Mouse (Mus musculus) forebrain, embryonic 15.5 days (tissue): ENCODE measurements around the gene Dock7. TPM values are rescaled to one million over a fixed set of nuclear protein-coding genes. Genes with fewer than 3 reads are reported as not detected.

Experiments
- ATAC-seq: fragments of 200-750 bp; cut with Nextera tagmentation; replicated peaks from 2 replicates; pipeline ENCODE4 v1.8.0; 2017; ENCODE audit warnings: mild to moderate bottlenecking, moderate TSS enrichment, moderate library complexity
- H3K27ac ChIP-seq: fragments of 300-500 bp; sonication (generic); replicated peaks from 2 replicates; pipeline ENCODE4 v1.5.1; 2015; ENCODE audit warnings: mild to moderate bottlenecking, inconsistent platforms
- H3K27me3 ChIP-seq: fragments of 300-500 bp; sonication (generic); 2 replicates; pipeline ENCODE4 v1.6.1; 2015; ENCODE audit warnings: inconsistent platforms
- H3K36me3 ChIP-seq: fragments of 300-500 bp; sonication (generic); 2 replicates; pipeline ENCODE4 v1.6.1; 2015; ENCODE audit warnings: mild to moderate bottlenecking, inconsistent platforms
- H3K4me1 ChIP-seq: fragments of 300-500 bp; sonication (generic); 2 replicates; pipeline ENCODE4 v1.6.1; 2015; ENCODE audit warnings: inconsistent platforms
- H3K4me2 ChIP-seq: fragments of 300-500 bp; sonication (generic); replicated peaks from 2 replicates; pipeline ENCODE4 v1.6.1; 2015; ENCODE audit warnings: mild to moderate bottlenecking, inconsistent platforms
- H3K4me3 ChIP-seq: fragments of 300-500 bp; sonication (generic); 2 replicates; pipeline ENCODE4 v1.5.1; 2015; ENCODE audit warnings: mild to moderate bottlenecking, inconsistent platforms
- H3K9ac ChIP-seq: fragments of 300-500 bp; sonication (generic); replicated peaks from 2 replicates; pipeline ENCODE4 v1.6.1; 2015; ENCODE audit warnings: mild to moderate bottlenecking, inconsistent platforms
- H3K9me3 ChIP-seq: fragments of 300-500 bp; sonication (generic); 2 replicates; pipeline ENCODE4 v1.6.1; 2016; ENCODE audit warnings: inconsistent platforms
- WGBS: fragments of 180-500 bp; shearing (Covaris S2); methylation state at CpG from one replicate; pipeline ENCODE4 v1.1.7; 2015; ENCODE audit warnings: mixed read lengths; 5-methylcytosine and 5-hydroxymethylcytosine counted together
- polyA plus RNA-seq: library from polyadenylated mRNA; unstranded; fragments of >200 nt; fragmentation: Nextera tagmentation; extraction: Ambion mirVana; gene quantifications from 2 replicates; pipeline ENCODE4 v1.2.1, GENCODE M21; 2015

The Dock7 gene
- polyA plus RNA-seq, 1 experiment from 2014 or later = 81.6 TPM

GRCm38 (mm10) chr4:99115797-99116196 lies 4.9 kb downstream of the Dock7 start:
- Histone ChIP-seq H3K4me2 (no peak overlapping the region), H3K9ac (no peak overlapping the region), H3K9me3 (no peaks in the 10 kb centered on the region), H3K27me3 (no peaks in the 10 kb centered on the region), H3K4me3 (no peak overlapping the region), H3K4me1 (peaks cover 36% of the 10 kb centered on the region), H3K36me3 (no peaks in the 10 kb centered on the region), H3K27ac (no peak overlapping the region)
- 75% methylated on average over 9 of the region's 9 CpGs for WGBS
- no peak for ATAC-seq

- H3K4me3 ChIP-seq = no peak overlapping the region
- ATAC-seq = no peak
- WGBS = 86% methylated on average over 3 of the region's 3 CpGs
- H3K4me2 ChIP-seq = no peak overlapping the region
- H3K9ac ChIP-seq = no peak overlapping the region
- H3K36me3 ChIP-seq = no peaks in the 10 kb centered on the region
- H3K9me3 ChIP-seq = no peaks in the 10 kb centered on the region
- H3K27ac ChIP-seq = no peak overlapping the region
- H3K4me1 ChIP-seq = peaks cover 11% of the 10 kb centered on the region
- H3K27me3 ChIP-seq = no peaks in the 10 kb centered on the region
These were observed 9.0 kb downstream of the Dock7 start for GRCm38 (mm10) chr4:99111670-99112069.

GRCm38 (mm10) chr4:99108817-99109216 lies 11.9 kb downstream of the Dock7 start:
- H3K4me2 ChIP-seq = no peak overlapping the region
- no peak overlapping the region for H3K9ac ChIP-seq
- H3K4me1 ChIP-seq = no peaks in the 10 kb centered on the region; the same call in 1 of the 2 replicates
- no peak overlapping the region for H3K4me3 ChIP-seq
- ATAC-seq = 0 out of 2 replicates have a peak, but pooled peaks have one; percentile 55
- no peaks in the 10 kb centered on the region for H3K27me3 ChIP-seq
- no peaks in the 10 kb centered on the region for H3K36me3 ChIP-seq
- H3K27ac ChIP-seq = no peak overlapping the region
- H3K9me3 ChIP-seq = no peaks in the 10 kb centered on the region
- WGBS = 89% methylated on average over 4 of the region's 4 CpGs

GRCm38 (mm10) chr4:99102846-99103245 lies 17.9 kb downstream of the Dock7 start:
- Histone ChIP-seq H3K4me3 (no peak overlapping the region), H3K9me3 (no peaks in the 10 kb centered on the region), H3K27me3 (no peaks in the 10 kb centered on the region), H3K9ac (no peak overlapping the region), H3K27ac (no peak overlapping the region), H3K4me2 (no peak overlapping the region), H3K4me1 (peaks cover 2% of the 10 kb centered on the region; the same call in 1 of the 2 replicates), H3K36me3 (no peaks in the 10 kb centered on the region)
- no peak for ATAC-seq
- 84% methylated on average over 3 of the region's 3 CpGs for WGBS

GRCm38 (mm10) chr4:99100724-99101123 lies 20.0 kb downstream of the Dock7 start:
- Histone ChIP-seq H3K4me3 (no peak overlapping the region), H3K27ac (no peak overlapping the region), H3K4me2 (no peak overlapping the region), H3K36me3 (peaks cover 2% of the 10 kb centered on the region; the same call in 1 of the 2 replicates), H3K4me1 (peaks cover 2% of the 10 kb centered on the region; the same call in 1 of the 2 replicates), H3K9ac (no peak overlapping the region), H3K9me3 (no peaks in the 10 kb centered on the region), H3K27me3 (no peaks in the 10 kb centered on the region)
- no peak for ATAC-seq
- 87% methylated on average over 7 of the region's 7 CpGs for WGBS

GRCm38 (mm10) chr4:99091777-99092176 lies 28.9 kb downstream of the Dock7 start:
- Histone ChIP-seq H3K27ac (no peak overlapping the region), H3K4me3 (no peak overlapping the region), H3K9me3 (no peaks in the 10 kb centered on the region), H3K4me1 (no peaks in the 10 kb centered on the region), H3K9ac (no peak overlapping the region), H3K27me3 (no peaks in the 10 kb centered on the region), H3K36me3 (peaks cover 17% of the 10 kb centered on the region), H3K4me2 (no peak overlapping the region)
- WGBS = 90% methylated on average over 3 of the region's 3 CpGs
- ATAC-seq = no peak

GRCm38 (mm10) chr4:99091151-99091701 lies 29.5 kb downstream of the Dock7 start:
- no peak for ATAC-seq
- Histone ChIP-seq H3K4me3 (no peak overlapping the region), H3K27ac (no peak overlapping the region), H3K36me3 (peaks cover 17% of the 10 kb centered on the region), H3K27me3 (no peaks in the 10 kb centered on the region), H3K9ac (no peak overlapping the region), H3K4me1 (no peaks in the 10 kb centered on the region), H3K4me2 (no peak overlapping the region), H3K9me3 (no peaks in the 10 kb centered on the region)
- 66% methylated on average over 3 of the region's 3 CpGs for WGBS

- Histone ChIP-seq H3K4me1 (no peaks in the 10 kb centered on the region), H3K36me3 (peaks cover 17% of the 10 kb centered on the region), H3K9me3 (no peaks in the 10 kb centered on the region), H3K27ac (no peak overlapping the region), H3K4me3 (no peak overlapping the region), H3K4me2 (no peak overlapping the region), H3K9ac (no peak overlapping the region), H3K27me3 (no peaks in the 10 kb centered on the region)
- 97% methylated on average over 17 of the region's 17 CpGs for WGBS
- ATAC-seq = no peak
These were observed 32.8 kb downstream of the Dock7 start for GRCm38 (mm10) chr4:99087760-99088485.

- no peaks in the 10 kb centered on the region for H3K9me3 ChIP-seq
- WGBS = 86% methylated on average over 3 of the region's 3 CpGs
- H3K27me3 ChIP-seq = no peaks in the 10 kb centered on the region
- H3K36me3 ChIP-seq = peaks cover 24% of the 10 kb centered on the region
- no peak for ATAC-seq
- H3K4me3 ChIP-seq = no peak overlapping the region
- no peak overlapping the region for H3K27ac ChIP-seq
- no peaks in the 10 kb centered on the region for H3K4me1 ChIP-seq
- no peak overlapping the region for H3K9ac ChIP-seq
- H3K4me2 ChIP-seq = no peak overlapping the region
These were observed 36.9 kb downstream of the Dock7 start for GRCm38 (mm10) chr4:99083862-99084261.

GRCm38 (mm10) chr4:99081169-99081568 lies 39.5 kb downstream of the Dock7 start:
- Histone ChIP-seq H3K9me3 (no peaks in the 10 kb centered on the region), H3K9ac (no peak overlapping the region), H3K27ac (no peak overlapping the region), H3K27me3 (no peaks in the 10 kb centered on the region), H3K4me1 (no peaks in the 10 kb centered on the region), H3K4me2 (no peak overlapping the region), H3K36me3 (peaks cover 31% of the 10 kb centered on the region), H3K4me3 (no peak overlapping the region)
- ATAC-seq = no peak
- WGBS = 87% methylated on average over 1 of the region's 1 CpGs

GRCm38 (mm10) chr4:99078005-99078404 lies 42.7 kb downstream of the Dock7 start:
- no peak overlapping the region for H3K4me3 ChIP-seq
- no peaks in the 10 kb centered on the region for H3K4me1 ChIP-seq
- no peak overlapping the region for H3K4me2 ChIP-seq
- ATAC-seq = no peak
- peaks cover 53% of the 10 kb centered on the region for H3K36me3 ChIP-seq
- H3K27me3 ChIP-seq = no peaks in the 10 kb centered on the region
- no peaks in the 10 kb centered on the region for H3K9me3 ChIP-seq
- no peak overlapping the region for H3K27ac ChIP-seq
- H3K9ac ChIP-seq = no peak overlapping the region
- 95% methylated on average over 3 of the region's 3 CpGs for WGBS

- Histone ChIP-seq H3K4me3 (no peak overlapping the region), H3K27me3 (no peaks in the 10 kb centered on the region), H3K36me3 (peaks cover 60% of the 10 kb centered on the region), H3K4me1 (no peaks in the 10 kb centered on the region), H3K9me3 (no peaks in the 10 kb centered on the region), H3K27ac (no peak overlapping the region), H3K9ac (no peak overlapping the region), H3K4me2 (no peak overlapping the region)
- WGBS = 86% methylated on average over 6 of the region's 6 CpGs
- no peak for ATAC-seq
These were observed 51.9 kb downstream of the Dock7 start for GRCm38 (mm10) chr4:99068806-99069205.

GRCm38 (mm10) chr4:99064524-99064923 lies 56.2 kb downstream of the Dock7 start:
- Histone ChIP-seq H3K4me3 (no peak overlapping the region), H3K36me3 (peaks cover 49% of the 10 kb centered on the region), H3K4me2 (no peak overlapping the region), H3K27me3 (no peaks in the 10 kb centered on the region), H3K27ac (no peak overlapping the region), H3K9me3 (no peaks in the 10 kb centered on the region), H3K4me1 (no peaks in the 10 kb centered on the region), H3K9ac (no peak overlapping the region)
- 46% methylated on average over 5 of the region's 5 CpGs for WGBS
- no peak for ATAC-seq
